Mouse (Mus musculus) embryonic stem cell, embryonic (primary cell): ENCODE measurements at regions not wholly inside any gene's neighbourhood (a gene's known extent, or its start where the extent isn't known, plus 50 kb on each side); places are given as distances from the start of the nearest gene placed in this dataset.

Experiments
- CTCF ChIA-PET, 4 experiments: fragments of 300-600 bp in 2 of 4; fragments of 350-600 bp in 2 of 4; sonication (Branson Sonifier 250); formaldehyde crosslinking; loops; one replicate each; lab custom pipeline; 2022; ENCODE audit warnings: inconsistent platforms in 2 of 4; lab: Charles Lee
- POLR2A ChIA-PET, 4 experiments: fragments of 300-600 bp in 2 of 4; fragments of 350-600 bp in 2 of 4; sonication (Branson Sonifier 250); formaldehyde crosslinking; loops; one replicate each; lab custom pipeline; 2022; ENCODE audit warnings: antibody characterized with exemption in 4 of 4, inconsistent platforms in 1 of 4; lab: Charles Lee

- ChIA-PET CTCF (no interaction called here), POLR2A (no interaction called here)
Observed at GRCm38 (mm10) chr6:102913776-102914175, 340.9 kb upstream of the Cntn3 start.

GRCm38 (mm10) chr6:102903960-102904359 is 331.1 kb upstream of the Cntn3 start:
- ChIA-PET CTCF (no interaction called here), POLR2A (no interaction called here)

GRCm38 (mm10) chr6:102900407-102901110 is 327.7 kb upstream of the Cntn3 start:
- ChIA-PET CTCF (no interaction called here), POLR2A (no interaction called here)

- ChIA-PET POLR2A (no interaction called here), CTCF (no interaction called here)
Observed at GRCm38 (mm10) chr6:102868404-102868803, 295.5 kb upstream of the Cntn3 start.

GRCm38 (mm10) chr6:102844507-102844906 is 271.6 kb upstream of the Cntn3 start:
- POLR2A ChIA-PET, result no interaction called here

GRCm38 (mm10) chr6:102833151-102833550 is 260.2 kb upstream of the Cntn3 start:
- ChIA-PET CTCF (no interaction called here), POLR2A (no interaction called here)

More at GRCm38 (mm10) chr6:102844507-102844906, 271.6 kb upstream of the Cntn3 start:
- CTCF ChIA-PET, result interaction anchor here in 1 of 4 experiments (0.6 kb wide), 1 partner anchor 697 kb away, joined by 3 read pairs; no protein-coding TSS in a partner anchor
